Mouse (Mus musculus) forebrain, embryonic 11.5 days (tissue): Measurements from ENCODE around the gene Vmn1r62. TPM values are rescaled to one million over a fixed set of nuclear protein-coding genes. Genes with fewer than 3 reads are reported as not detected.
"Not testable (repeated sequence)": the region's sequence is repeated elsewhere in the genome, so short reads cannot be mapped to it uniquely, and the experiment has no call there.

Source experiments
- ATAC-seq: fragments of 200-750 bp; cut with Nextera tagmentation; replicated peaks from 2 replicates; pipeline ENCODE4 v1.8.0; 2017; ENCODE audit warnings: moderate TSS enrichment; ENCODE audit not compliant: low FRiP score
- DNase-seq: peaks from one replicate; pipeline ENCODE4 v3.0.0-alpha.2; 2017; ENCODE audit warnings: low spot score
- H3K27ac ChIP-seq: fragments of 300-500 bp; sonication (generic); 2 replicates; pipeline ENCODE4 v1.5.1; 2014; ENCODE audit warnings: low read depth, low read length
- H3K27me3 ChIP-seq: fragments of 300-500 bp; sonication (generic); 2 replicates; pipeline ENCODE4 v1.6.1; 2014; ENCODE audit warnings: mild to moderate bottlenecking, low read length, mixed read lengths; ENCODE audit not compliant: control insufficient read depth, insufficient read depth
- H3K36me3 ChIP-seq: fragments of 300-500 bp; sonication (generic); 2 replicates; pipeline ENCODE4 v1.6.1; 2014; ENCODE audit warnings: mild to moderate bottlenecking, low read length, moderate library complexity, mixed read lengths; ENCODE audit not compliant: control insufficient read depth, insufficient read depth
- H3K4me1 ChIP-seq: fragments of 300-500 bp; sonication (generic); replicated peaks from 2 replicates; pipeline ENCODE4 v1.6.1; 2014; ENCODE audit warnings: low read length, mixed read lengths; ENCODE audit not compliant: control insufficient read depth, insufficient read depth
- H3K4me2 ChIP-seq: fragments of 300-500 bp; sonication (generic); 2 replicates; pipeline ENCODE4 v1.6.1; 2014; ENCODE audit warnings: low read depth, mild to moderate bottlenecking, low read length, moderate library complexity, mixed read lengths; ENCODE audit not compliant: severe bottlenecking
- H3K4me3 ChIP-seq: fragments of 300-500 bp; sonication (generic); 2 replicates; pipeline ENCODE4 v1.5.1; 2014; ENCODE audit warnings: low read depth, low read length
- H3K9ac ChIP-seq: fragments of 300-500 bp; sonication (generic); 2 replicates; pipeline ENCODE4 v1.6.1; 2014; ENCODE audit warnings: low read length
- H3K9me3 ChIP-seq: fragments of 300-500 bp; sonication (generic); 2 replicates; pipeline ENCODE4 v1.6.1; 2016; ENCODE audit warnings: low read length, mixed read lengths; ENCODE audit not compliant: control insufficient read depth
- WGBS: fragments of 180-500 bp; shearing (Covaris S2); extraction: QIAGEN DNeasy Blood & Tissue Kit; methylation state at CpG from one replicate; pipeline ENCODE4 v1.1.7; 2014; 5-methylcytosine and 5-hydroxymethylcytosine counted together
- polyA plus RNA-seq: library from polyadenylated mRNA; unstranded; fragments of >200 nt; fragmentation: Nextera tagmentation; extraction: Ambion mirVana; gene quantifications from 2 replicates; pipeline ENCODE4 v1.2.1, GENCODE M21; 2014

The Vmn1r62 gene
- polyA plus RNA-seq = not detected in 2 replicates

DNA sequence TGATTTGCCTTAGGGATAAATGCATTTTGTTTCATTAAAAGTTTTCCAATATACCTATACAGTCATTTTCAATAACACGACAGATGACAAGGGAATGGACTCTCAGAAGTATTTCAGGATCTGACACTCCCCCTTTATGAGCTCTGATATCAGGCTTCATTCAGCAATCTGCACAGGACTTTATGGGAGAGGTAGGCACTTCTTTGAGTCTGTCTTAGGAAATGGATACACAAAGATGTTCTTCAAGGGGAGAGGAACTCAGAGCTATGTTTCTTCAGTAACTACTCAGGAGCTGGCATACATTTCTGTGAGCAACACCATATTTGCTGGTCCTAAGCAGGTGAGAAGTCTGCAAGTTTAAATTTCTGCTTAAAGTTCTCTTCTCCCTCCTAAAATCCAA is at the start of gene Vmn1r62:
TSS of gene Vmn1r62 (plus strand) at position 301 of the 400 bp plus-strand sequence.
- H3K4me3 ChIP-seq, H3K36me3 ChIP-seq, H3K4me2 ChIP-seq, H3K4me1 ChIP-seq, H3K9me3 ChIP-seq, H3K27ac ChIP-seq, H3K9ac ChIP-seq, DNase-seq, ATAC-seq, H3K27me3 ChIP-seq: not testable (repeated sequence)
- WGBS = no CpG with 5 or more reads among the region's 1 CpGs

Other genes starting within 250 kb of the Vmn1r62 start
- gene Vmn1r59, start 216.9 kb upstream of the Vmn1r62 start, polyA plus RNA-seq = not detected in 2 replicates
- not detected in 2 replicates for gene Vmn2r28, start 179.7 kb upstream of the Vmn1r62 start, polyA plus RNA-seq
- not detected in 2 replicates for gene Vmn1r60, start 126.3 kb upstream of the Vmn1r62 start, polyA plus RNA-seq
- not detected in 2 replicates for gene Vmn1r61, start 60.3 kb upstream of the Vmn1r62 start, polyA plus RNA-seq
- gene Vmn1r63, start 131.8 kb downstream of the Vmn1r62 start, polyA plus RNA-seq = not detected in 2 replicates
- not detected in 2 replicates for gene Vmn1r64, start 210.9 kb downstream of the Vmn1r62 start, polyA plus RNA-seq